Mouse (Mus musculus) erythroblast, embryonic 14.5 days (primary cell): ENCODE results near the gene Psmc3.

Experiments used
- GATA1 ChIP-seq: IDR thresholded peaks from 2 replicates; pipeline ENCODE4 v1.6.1; 2012; ENCODE audit warnings: low read length, inconsistent platforms, mixed read lengths
- TAL1 ChIP-seq: IDR thresholded peaks from 3 replicates; pipeline ENCODE4 v1.6.1; 2012; ENCODE audit warnings: low read length, inconsistent platforms, mixed read lengths

- TF ChIP-seq GATA1, result no peak
- no peak for TF ChIP-seq TAL1
These were observed 24.7 kb downstream of the Psmc3 start for GRCm38 (mm10) chr2:91078314-91079025.
